Mouse (Mus musculus) intestine, embryonic 16.5 days (tissue): ENCODE measurements at regions not wholly inside any gene's neighbourhood (a gene's known extent, or its start where the extent isn't known, plus 50 kb on each side); places are given as distances from the start of the nearest gene placed in this dataset.

Experiments
- ATAC-seq: fragments of 200-750 bp; cut with Nextera tagmentation; 2 replicates; pipeline ENCODE4 v1.8.0; 2017; ENCODE audit warnings: moderate TSS enrichment, moderate library complexity
- H3K27ac ChIP-seq: fragments of 300-500 bp; sonication (generic); 2 replicates; pipeline ENCODE4 v1.5.1; 2014; ENCODE audit warnings: mild to moderate bottlenecking, low read length
- H3K27me3 ChIP-seq: fragments of 300-500 bp; sonication (generic); replicated peaks from 2 replicates; pipeline ENCODE4 v1.6.1; 2014; ENCODE audit warnings: low read length, control low read depth, mixed read lengths; ENCODE audit not compliant: control insufficient read depth, insufficient read depth
- H3K36me3 ChIP-seq: fragments of 300-500 bp; sonication (generic); 2 replicates; pipeline ENCODE4 v1.6.1; 2014; ENCODE audit warnings: low read length, control low read depth; ENCODE audit not compliant: control insufficient read depth, insufficient read depth
- H3K4me1 ChIP-seq: fragments of 300-500 bp; sonication (generic); 2 replicates; pipeline ENCODE4 v1.6.1; 2014; ENCODE audit warnings: low read length, control low read depth, mixed read lengths; ENCODE audit not compliant: control insufficient read depth, insufficient read depth
- H3K4me2 ChIP-seq: fragments of 300-500 bp; sonication (generic); 2 replicates; pipeline ENCODE4 v1.6.1; 2014; ENCODE audit warnings: low read depth, low read length, control low read depth
- H3K4me3 ChIP-seq: fragments of 300-500 bp; sonication (generic); 2 replicates; pipeline ENCODE4 v1.5.1; 2014; ENCODE audit warnings: mild to moderate bottlenecking, low read length
- H3K9ac ChIP-seq: fragments of 300-500 bp; sonication (generic); 2 replicates; pipeline ENCODE4 v1.6.1; 2014; ENCODE audit warnings: low read depth, low read length
- H3K9me3 ChIP-seq: fragments of 300-500 bp; sonication (generic); 2 replicates; pipeline ENCODE4 v1.6.1; 2016; ENCODE audit warnings: low read length, control low read depth; ENCODE audit not compliant: control insufficient read depth
- WGBS: fragments of 180-500 bp; shearing (Covaris S2); extraction: QIAGEN DNeasy Blood & Tissue Kit; methylation state at CpG from one replicate; pipeline ENCODE4 v1.1.7; 2014; 5-methylcytosine and 5-hydroxymethylcytosine counted together

- Histone ChIP-seq H3K4me2 (no peak overlapping the region), H3K4me3 (no peak overlapping the region), H3K9me3 (no peaks in the 10 kb centered on the region), H3K27me3 (peaks cover 6% of the 10 kb centered on the region), H3K27ac (no peak overlapping the region), H3K36me3 (no peaks in the 10 kb centered on the region), H3K9ac (no peak overlapping the region), H3K4me1 (no peaks in the 10 kb centered on the region)
- no peak for ATAC-seq
- WGBS: 71% methylated on average over 4 of the region's 4 CpGs
These were observed 400.9 kb downstream of the H2al1j start for GRCm38 (mm10) chrX:11728481-11728880.

- Histone ChIP-seq H3K4me2 (no peak overlapping the region), H3K27ac (no peak overlapping the region), H3K9me3 (no peaks in the 10 kb centered on the region), H3K27me3 (peaks cover 6% of the 10 kb centered on the region; the same call in 1 of the 2 replicates), H3K4me1 (peaks cover 4% of the 10 kb centered on the region; the same call in 1 of the 2 replicates), H3K4me3 (no peak overlapping the region), H3K36me3 (no peaks in the 10 kb centered on the region), H3K9ac (no peak overlapping the region)
- ATAC-seq: no peak
- 76% methylated on average over 6 of the region's 6 CpGs for WGBS
These were observed 402.4 kb downstream of the H2al1j start for GRCm38 (mm10) chrX:11729992-11730391.

- WGBS: 88% methylated on average over 2 of the region's 2 CpGs
- Histone ChIP-seq H3K36me3 (no peaks in the 10 kb centered on the region), H3K27ac (no peak overlapping the region), H3K9ac (no peak overlapping the region), H3K4me3 (no peak overlapping the region), H3K4me1 (peaks cover 5% of the 10 kb centered on the region; the same call in 1 of the 2 replicates), H3K9me3 (no peaks in the 10 kb centered on the region), H3K4me2 (no peak overlapping the region), H3K27me3 (peaks cover 3% of the 10 kb centered on the region; the same call in 1 of the 2 replicates)
- no peak for ATAC-seq
These were observed 404.7 kb downstream of the H2al1j start for GRCm38 (mm10) chrX:11732371-11732770.

GRCm38 (mm10) chrX:11734505-11735435, 407.1 kb downstream of the H2al1j start:
- H3K36me3 ChIP-seq: no peaks in the 10 kb centered on the region
- H3K4me2 ChIP-seq: no peak overlapping the region
- peaks cover 3% of the 10 kb centered on the region; the same call in 1 of the 2 replicates for H3K27me3 ChIP-seq
- H3K9me3 ChIP-seq: no peaks in the 10 kb centered on the region
- ATAC-seq: peak; percentile 74
- H3K4me3 ChIP-seq: no peak overlapping the region
- peak overlapping the region; percentile 51 for H3K27ac ChIP-seq
- peaks cover 5% of the 10 kb centered on the region; the same call in 1 of the 2 replicates for H3K4me1 ChIP-seq
- no peak overlapping the region for H3K9ac ChIP-seq
- 39% methylated on average over 27 of the region's 27 CpGs for WGBS

- H3K4me3 ChIP-seq: no peak overlapping the region
- WGBS: 29% methylated on average over 17 of the region's 17 CpGs
These were observed 408.0 kb downstream of the H2al1j start for GRCm38 (mm10) chrX:11735516-11736170.

GRCm38 (mm10) chrX:11736481-11736880, 408.9 kb downstream of the H2al1j start:
- 72% methylated on average over 3 of the region's 3 CpGs for WGBS
- no peak overlapping the region for H3K4me3 ChIP-seq
- no peak for ATAC-seq

More at GRCm38 (mm10) chrX:11735516-11736170, 408.0 kb downstream of the H2al1j start:
- 0 out of 2 replicates have a peak overlapping the region, but pooled peaks have one; percentile 29 for H3K9ac ChIP-seq
- peaks cover 3% of the 10 kb centered on the region; the same call in 1 of the 2 replicates for H3K27me3 ChIP-seq
- no peaks in the 10 kb centered on the region for H3K36me3 ChIP-seq
- H3K27ac ChIP-seq: peak overlapping the region; percentile 51
- ATAC-seq: peak; percentile 87
- H3K4me2 ChIP-seq: no peak overlapping the region
- no peaks in the 10 kb centered on the region for H3K9me3 ChIP-seq
- peaks cover 5% of the 10 kb centered on the region; the same call in 1 of the 2 replicates for H3K4me1 ChIP-seq

GRCm38 (mm10) chrX:11739565-11739964, 411.9 kb downstream of the H2al1j start:
- Histone ChIP-seq H3K27ac (peak overlapping the region; percentile 41; the same call in 1 of the 2 replicates), H3K4me2 (no peak overlapping the region), H3K27me3 (no peaks in the 10 kb centered on the region), H3K9ac (0 out of 2 replicates have a peak overlapping the region, but pooled peaks have one; percentile 24), H3K4me1 (peaks cover 5% of the 10 kb centered on the region; the same call in 1 of the 2 replicates), H3K9me3 (no peaks in the 10 kb centered on the region), H3K4me3 (no peak overlapping the region), H3K36me3 (no peaks in the 10 kb centered on the region)
- ATAC-seq: peak; percentile 44; the same call in 1 of the 2 replicates
- WGBS: 30% methylated on average over 7 of the region's 7 CpGs

More at GRCm38 (mm10) chrX:11736481-11736880, 408.9 kb downstream of the H2al1j start:
- peaks cover 5% of the 10 kb centered on the region; the same call in 1 of the 2 replicates for H3K4me1 ChIP-seq
- H3K9ac ChIP-seq: no peak overlapping the region
- no peaks in the 10 kb centered on the region for H3K36me3 ChIP-seq
- no peak overlapping the region for H3K27ac ChIP-seq
- no peak overlapping the region for H3K4me2 ChIP-seq
- no peaks in the 10 kb centered on the region for H3K9me3 ChIP-seq
- H3K27me3 ChIP-seq: peaks cover 3% of the 10 kb centered on the region; the same call in 1 of the 2 replicates

- Histone ChIP-seq H3K27ac (no peak overlapping the region), H3K4me1 (no peaks in the 10 kb centered on the region), H3K36me3 (no peaks in the 10 kb centered on the region), H3K27me3 (no peaks in the 10 kb centered on the region), H3K4me2 (no peak overlapping the region), H3K9me3 (no peaks in the 10 kb centered on the region), H3K4me3 (no peak overlapping the region), H3K9ac (no peak overlapping the region)
- WGBS: 59% methylated on average over 3 of the region's 3 CpGs
- ATAC-seq: no peak
These were observed 414.2 kb downstream of the Bcor start for GRCm38 (mm10) chrX:11745911-11746310.
